Mouse (Mus musculus) stomach, postnatal 0 days (tissue): ENCODE data around the gene Apbb2. TPM values are rescaled to one million over a fixed set of nuclear protein-coding genes. Genes with fewer than 3 reads are reported as not detected.

ENCODE experiments used
- ATAC-seq: fragments of 200-750 bp; cut with Nextera tagmentation; 2 replicates; pipeline ENCODE4 v1.8.0; 2017; ENCODE audit not compliant: low FRiP score, low TSS enrichment
- DNase-seq: peaks from one replicate; pipeline ENCODE4 v3.0.0-alpha.2; 2016; ENCODE audit warnings: low spot score
- H3K27ac ChIP-seq: fragments of 300-500 bp; sonication (generic); replicated peaks from 2 replicates; pipeline ENCODE4 v1.5.1; 2014; ENCODE audit warnings: mild to moderate bottlenecking, control low read depth
- H3K27me3 ChIP-seq: fragments of 300-500 bp; sonication (generic); 2 replicates; pipeline ENCODE4 v1.6.1; 2014; ENCODE audit warnings: low read length; ENCODE audit not compliant: control insufficient read depth, insufficient read depth
- H3K36me3 ChIP-seq: fragments of 300-500 bp; sonication (generic); 2 replicates; pipeline ENCODE4 v1.6.1; 2014; ENCODE audit warnings: low read length, mixed read lengths; ENCODE audit not compliant: control insufficient read depth, insufficient read depth
- H3K4me1 ChIP-seq: fragments of 300-500 bp; sonication (generic); replicated peaks from 2 replicates; pipeline ENCODE4 v1.6.1; 2014; ENCODE audit warnings: antibody characterized with exemption; ENCODE audit not compliant: control insufficient read depth, insufficient read depth
- H3K4me2 ChIP-seq: fragments of 300-500 bp; sonication (generic); replicated peaks from 2 replicates; pipeline ENCODE4 v1.6.1; 2014; ENCODE audit warnings: low read depth, mild to moderate bottlenecking, control low read depth, moderate library complexity
- H3K4me3 ChIP-seq: fragments of 300-500 bp; sonication (generic); 2 replicates; pipeline ENCODE4 v1.5.1; 2014; ENCODE audit warnings: low read depth, low read length, control low read depth
- H3K9ac ChIP-seq: fragments of 300-500 bp; sonication (generic); 2 replicates; pipeline ENCODE4 v1.6.1; 2014; ENCODE audit warnings: mild to moderate bottlenecking, low read length, control low read depth, mixed read lengths
- H3K9me3 ChIP-seq: fragments of 300-500 bp; sonication (generic); 2 replicates; pipeline ENCODE4 v1.6.1; 2016; ENCODE audit warnings: low read length; ENCODE audit not compliant: control insufficient read depth
- CTCF ChIP-seq: IDR thresholded peaks from 2 replicates; pipeline ENCODE4 v1.5.1; 2016; ENCODE audit warnings: antibody characterized with exemption, low read depth, mild to moderate bottlenecking, moderate library complexity
- EP300 ChIP-seq: optimal IDR thresholded peaks from 2 replicates; pipeline ENCODE3; 2016; ENCODE audit warnings: antibody characterized with exemption
- WGBS: fragments of 180-500 bp; shearing (Covaris S2); extraction: QIAGEN DNeasy Blood & Tissue Kit; methylation state at CpG from one replicate; pipeline ENCODE4 v1.1.7; 2014; 5-methylcytosine and 5-hydroxymethylcytosine counted together
- polyA plus RNA-seq: library from polyadenylated mRNA; unstranded; fragments of >200 nt; fragmentation: Nextera tagmentation; extraction: Ambion mirVana; gene quantifications from 2 replicates; pipeline ENCODE4 v1.2.1, GENCODE M21; 2015

Apbb2 gene
- polyA plus RNA-seq, 1 experiment from 2014 or later, result 18.3 TPM

DNA sequence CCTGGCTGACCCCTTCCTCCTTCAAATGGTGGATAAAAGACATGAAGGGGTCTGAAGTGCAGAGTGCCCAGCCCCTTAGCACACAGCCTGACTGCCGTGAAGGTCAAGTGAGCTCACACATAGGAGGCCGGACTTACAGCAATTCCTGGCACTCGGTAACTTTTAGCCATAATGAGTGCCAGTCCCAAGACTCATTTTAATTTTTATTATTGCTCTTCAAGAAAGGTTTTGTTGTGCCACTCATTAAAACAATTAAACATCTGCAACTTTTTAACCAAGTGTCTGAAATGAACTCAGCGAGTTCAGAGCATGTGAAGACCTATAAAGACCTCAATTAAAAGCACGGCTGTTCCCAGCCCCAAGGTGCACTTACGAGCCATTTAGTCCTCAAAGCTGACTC, 239.6 kb downstream of the Apbb2 start:
- TF ChIP-seq EP300 (no peak), CTCF (no peak)
- ATAC-seq (no peak), DNase-seq (no peak)
- Histone ChIP-seq H3K27me3 (no peaks in the 10 kb centered on the region), H3K9ac (no peak overlapping the region), H3K4me3 (no peak overlapping the region), H3K4me2 (no peak overlapping the region), H3K36me3 (no peaks in the 10 kb centered on the region), H3K4me1 (no peaks in the 10 kb centered on the region), H3K9me3 (no peaks in the 10 kb centered on the region), H3K27ac (no peak overlapping the region)
- 91% methylated on average over 6 of the region's 6 CpGs for WGBS

DNA sequence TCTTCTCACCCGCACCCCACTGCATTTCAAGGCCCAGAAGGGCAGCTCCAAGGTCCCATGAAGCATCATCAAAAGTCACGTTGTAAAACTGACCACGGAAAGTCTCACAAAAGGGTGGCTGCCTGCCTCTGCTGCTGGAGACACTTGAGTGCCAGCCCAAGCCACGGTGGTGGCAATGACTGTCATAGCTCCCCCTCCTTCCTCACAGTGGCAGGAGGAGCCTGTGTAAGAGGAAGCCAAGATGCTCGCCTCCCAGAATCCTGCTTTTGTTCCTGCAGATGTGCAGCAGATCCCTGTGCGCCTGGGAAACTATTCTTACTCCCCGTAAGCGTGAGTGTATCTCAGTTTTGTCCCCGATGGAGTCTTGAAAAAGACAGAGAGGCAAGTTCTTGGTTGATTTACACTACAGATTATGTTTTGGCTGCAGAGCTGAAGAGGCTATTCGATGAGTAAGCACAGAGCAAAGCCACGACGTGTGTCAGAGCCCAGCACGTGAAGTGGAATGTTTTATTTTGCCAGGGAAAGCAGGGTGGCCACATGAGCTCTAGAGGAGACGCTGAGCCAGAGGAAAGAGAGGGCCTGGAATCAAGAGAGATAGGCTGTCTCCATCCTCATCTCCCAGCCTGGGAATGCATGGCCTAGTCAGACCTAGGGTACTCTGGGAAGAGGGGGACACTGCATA, 241.9 kb downstream of the Apbb2 start:
- Histone ChIP-seq H3K4me1 (no peaks in the 10 kb centered on the region), H3K9ac (no peak overlapping the region), H3K9me3 (no peaks in the 10 kb centered on the region), H3K4me2 (no peak overlapping the region), H3K4me3 (no peak overlapping the region), H3K27me3 (no peaks in the 10 kb centered on the region), H3K27ac (peak overlapping the region; percentile 13; the same call in 1 of the 2 replicates), H3K36me3 (no peaks in the 10 kb centered on the region)
- no peak for ATAC-seq
- DNase-seq, result no peak
- 51% methylated on average over 14 of the region's 14 CpGs for WGBS
- TF ChIP-seq EP300 (no peak), CTCF (no peak)

DNA sequence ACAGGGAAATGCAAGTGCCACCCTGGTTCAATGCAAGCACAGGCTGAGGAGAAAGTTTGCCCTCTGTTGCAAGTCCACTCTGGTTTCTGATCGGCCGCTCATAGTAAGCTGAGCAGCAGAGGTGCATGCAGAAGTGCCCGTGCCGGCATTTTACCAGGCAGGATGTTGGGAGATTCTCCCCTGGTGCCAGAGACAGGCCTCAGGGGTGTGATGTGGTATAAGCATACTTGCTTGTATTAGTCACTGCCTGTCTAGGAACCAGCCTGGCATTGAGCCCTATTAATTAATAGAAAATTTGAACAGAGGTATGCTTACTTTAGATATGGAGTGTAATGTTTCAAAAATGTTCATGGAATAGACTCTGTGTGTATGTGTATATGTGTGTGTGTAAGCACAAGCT, 244.2 kb downstream of the Apbb2 start:
- H3K27ac ChIP-seq, result no peak overlapping the region
- no peaks in the 10 kb centered on the region for H3K27me3 ChIP-seq
- no peaks in the 10 kb centered on the region for H3K36me3 ChIP-seq
- no peak overlapping the region for H3K4me2 ChIP-seq
- H3K4me1 ChIP-seq, result no peaks in the 10 kb centered on the region
- H3K4me3 ChIP-seq, result no peak overlapping the region
- ATAC-seq, result 0 out of 2 replicates have a peak, but pooled peaks have one; percentile 46
- WGBS, result 83% methylated on average over 4 of the region's 4 CpGs
- H3K9ac ChIP-seq, result no peak overlapping the region
- H3K9me3 ChIP-seq, result no peaks in the 10 kb centered on the region
- TF ChIP-seq CTCF (no peak), EP300 (no peak)
- no peak for DNase-seq

DNA sequence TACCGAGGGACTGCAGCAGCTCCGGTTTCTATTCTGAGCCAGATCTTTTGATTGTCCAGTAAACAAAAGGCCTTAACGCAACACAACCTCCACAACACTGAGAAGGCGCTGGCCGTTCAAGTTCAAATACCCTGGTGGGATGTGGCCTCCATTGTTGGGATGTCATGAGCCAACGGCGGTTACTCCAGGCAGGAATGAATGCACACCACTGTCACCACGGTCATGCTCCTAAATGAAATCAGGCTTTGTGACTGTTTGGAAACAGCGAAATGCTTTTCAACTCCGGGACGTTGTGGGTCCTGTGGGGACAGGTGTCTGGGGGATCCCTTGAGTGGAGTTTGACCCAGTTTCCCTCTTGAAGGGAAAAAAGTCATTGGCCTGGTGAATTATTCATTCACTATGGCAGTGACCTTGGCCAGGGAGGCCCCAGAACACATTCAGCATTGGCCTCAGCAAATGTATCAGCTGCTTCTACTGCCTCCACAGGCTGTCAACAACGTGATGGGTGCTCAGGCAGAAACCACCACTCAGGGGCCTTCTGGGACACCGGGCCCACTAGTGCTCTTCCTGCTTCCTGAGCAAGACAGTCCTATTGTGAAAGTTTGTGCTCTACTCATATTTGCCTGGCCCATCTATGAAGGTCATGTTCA, 244.9 kb downstream of the Apbb2 start:
- TF ChIP-seq EP300 (no peak), CTCF (no peak)
- 81% methylated on average over 13 of the region's 13 CpGs for WGBS

DNA sequence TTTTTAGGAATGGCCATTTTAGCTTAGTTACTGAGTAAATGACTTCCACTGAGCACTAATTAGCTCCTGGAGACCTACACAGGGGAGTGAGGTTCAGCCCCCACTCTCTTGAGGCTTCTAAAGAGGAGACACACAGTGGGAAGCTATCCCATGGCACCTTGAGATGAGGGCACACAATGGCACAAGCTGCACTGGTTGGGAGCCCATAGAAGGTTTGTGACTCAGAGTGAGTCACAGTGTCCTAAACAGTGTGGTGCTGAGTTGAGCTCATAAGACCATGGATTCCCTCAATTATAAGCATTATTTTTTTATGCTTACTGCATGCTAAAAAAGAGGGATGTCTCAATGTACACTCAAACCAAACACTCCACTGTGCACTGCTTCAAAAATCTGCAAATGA, 247.5 kb downstream of the Apbb2 start:
- TF ChIP-seq CTCF (no peak), EP300 (no peak)
- H3K4me1 ChIP-seq, result no peaks in the 10 kb centered on the region
- H3K9me3 ChIP-seq, result no peaks in the 10 kb centered on the region
- H3K9ac ChIP-seq, result no peak overlapping the region
- ATAC-seq, result no peak
- no peak for DNase-seq
- no peaks in the 10 kb centered on the region for H3K27me3 ChIP-seq
- H3K36me3 ChIP-seq, result no peaks in the 10 kb centered on the region
- no peak overlapping the region for H3K4me3 ChIP-seq
- H3K27ac ChIP-seq, result no peak overlapping the region
- H3K4me2 ChIP-seq, result no peak overlapping the region

More for the DNA sequence above, 244.9 kb downstream of the Apbb2 start:
- H3K27ac ChIP-seq, result no peak overlapping the region
- H3K27me3 ChIP-seq, result no peaks in the 10 kb centered on the region
- no peaks in the 10 kb centered on the region for H3K9me3 ChIP-seq
- H3K36me3 ChIP-seq, result no peaks in the 10 kb centered on the region
- no peak overlapping the region for H3K4me2 ChIP-seq
- no peak overlapping the region for H3K9ac ChIP-seq
- ATAC-seq (no peak), DNase-seq (no peak)
- no peaks in the 10 kb centered on the region for H3K4me1 ChIP-seq
- no peak overlapping the region for H3K4me3 ChIP-seq

DNA sequence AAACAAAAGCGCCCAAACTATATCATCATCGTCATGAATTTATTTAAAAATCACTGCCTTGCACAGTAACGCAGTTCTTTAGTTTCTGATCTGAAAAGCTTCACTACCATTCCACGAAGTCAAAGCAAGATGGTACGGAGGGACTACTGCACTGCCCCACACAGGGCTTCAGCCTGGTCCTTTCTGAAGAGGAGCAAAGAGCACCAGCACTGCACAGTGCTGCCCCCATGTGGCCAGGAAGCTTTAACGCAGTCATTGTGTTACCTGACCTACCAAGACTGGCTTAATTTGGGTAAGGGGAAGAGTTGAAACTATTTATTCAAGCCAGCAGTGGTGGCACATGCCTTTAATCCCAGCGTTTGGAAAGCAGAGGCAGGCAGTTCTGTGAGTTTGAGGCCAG, 249.6 kb downstream of the Apbb2 start:
- no peak overlapping the region for H3K4me3 ChIP-seq
- 43% methylated on average over 7 of the region's 7 CpGs for WGBS
- DNase-seq (peak; percentile 55), ATAC-seq (no peak)
- no peaks in the 10 kb centered on the region for H3K9me3 ChIP-seq
- no peaks in the 10 kb centered on the region for H3K27me3 ChIP-seq
- no peak overlapping the region for H3K27ac ChIP-seq
- H3K4me1 ChIP-seq, result no peaks in the 10 kb centered on the region
- no peak overlapping the region for H3K4me2 ChIP-seq
- no peaks in the 10 kb centered on the region for H3K36me3 ChIP-seq
- TF ChIP-seq CTCF (peak; percentile 97), EP300 (no peak)
- H3K9ac ChIP-seq, result no peak overlapping the region
